Mouse (Mus musculus) lung, adult 18-20 months (tissue): ENCODE measurements around the gene Gm20388.

Source experiments
- DNase-seq, 2 experiments: peaks; one replicate each; pipeline ENCODE4 v3.0.0; 2022; ENCODE audit warnings: mixed read lengths in 2 of 2

The Gm20388 gene

GRCm38 (mm10) chr8:121751407-121751806 lies 1840.8 kb downstream of the Gm20388 start:
- DNase-seq: peak; percentile 35 to 41

GRCm38 (mm10) chr8:121758470-121758869 lies 1847.8 kb downstream of the Gm20388 start:
- DNase-seq: no peak

- no peak for DNase-seq
Measured at GRCm38 (mm10) chr8:121760484-121760883, 1849.8 kb downstream of the Gm20388 start.

GRCm38 (mm10) chr8:121761480-121761879 lies 1850.8 kb downstream of the Gm20388 start:
- no peak for DNase-seq

GRCm38 (mm10) chr8:121762999-121763699 lies 1852.5 kb downstream of the Gm20388 start:
- no peak for DNase-seq

- DNase-seq: no peak
Measured at GRCm38 (mm10) chr8:121763700-121764013, 1853.0 kb downstream of the Gm20388 start.

GRCm38 (mm10) chr8:121765594-121766138 lies 1855.0 kb downstream of the Gm20388 start:
- DNase-seq: no peak

- no peak for DNase-seq
Measured at GRCm38 (mm10) chr8:121769095-121769494, 1858.5 kb downstream of the Gm20388 start.

GRCm38 (mm10) chr8:121769621-121770020 lies 1859.0 kb downstream of the Gm20388 start:
- DNase-seq: no peak

- DNase-seq: no peak
Measured at GRCm38 (mm10) chr8:121770845-121771752, 1860.5 kb downstream of the Gm20388 start.

- DNase-seq: no peak
Measured at GRCm38 (mm10) chr8:121773876-121774275, 1863.2 kb downstream of the Gm20388 start.

GRCm38 (mm10) chr8:121782493-121782892 lies 1871.9 kb downstream of the Gm20388 start:
- DNase-seq: no peak

- DNase-seq: no peak
Measured at GRCm38 (mm10) chr8:121786542-121786941, 1875.9 kb downstream of the Gm20388 start.

GRCm38 (mm10) chr8:121788786-121789185 lies 1878.1 kb downstream of the Gm20388 start:
- no peak for DNase-seq

GRCm38 (mm10) chr8:121792159-121792558 lies 1881.5 kb downstream of the Gm20388 start:
- DNase-seq: peak; percentile 41 to 45

- peak; percentile 61 to 79 for DNase-seq
Measured at GRCm38 (mm10) chr8:121792627-121793026, 1882.0 kb downstream of the Gm20388 start.

- DNase-seq: no peak
Measured at GRCm38 (mm10) chr8:121794151-121794550, 1883.5 kb downstream of the Gm20388 start.

- DNase-seq: no peak
Measured at GRCm38 (mm10) chr8:121795461-121795860, 1884.8 kb downstream of the Gm20388 start.

GRCm38 (mm10) chr8:121796406-121796805 lies 1885.8 kb downstream of the Gm20388 start:
- DNase-seq: peak; percentile 19 to 24

GRCm38 (mm10) chr8:121798401-121798800 lies 1887.8 kb downstream of the Gm20388 start:
- DNase-seq: no peak

GRCm38 (mm10) chr8:121804829-121805228 lies 1894.2 kb downstream of the Gm20388 start:
- DNase-seq: no peak

GRCm38 (mm10) chr8:121806126-121806525 lies 1895.5 kb downstream of the Gm20388 start:
- peak; percentile 19 to 30 for DNase-seq

GRCm38 (mm10) chr8:121808032-121808431 lies 1897.4 kb downstream of the Gm20388 start:
- DNase-seq: no peak
